Comparison of ENCODE assay signal across 9 mouse cellular contexts in the genomic region with DNA sequence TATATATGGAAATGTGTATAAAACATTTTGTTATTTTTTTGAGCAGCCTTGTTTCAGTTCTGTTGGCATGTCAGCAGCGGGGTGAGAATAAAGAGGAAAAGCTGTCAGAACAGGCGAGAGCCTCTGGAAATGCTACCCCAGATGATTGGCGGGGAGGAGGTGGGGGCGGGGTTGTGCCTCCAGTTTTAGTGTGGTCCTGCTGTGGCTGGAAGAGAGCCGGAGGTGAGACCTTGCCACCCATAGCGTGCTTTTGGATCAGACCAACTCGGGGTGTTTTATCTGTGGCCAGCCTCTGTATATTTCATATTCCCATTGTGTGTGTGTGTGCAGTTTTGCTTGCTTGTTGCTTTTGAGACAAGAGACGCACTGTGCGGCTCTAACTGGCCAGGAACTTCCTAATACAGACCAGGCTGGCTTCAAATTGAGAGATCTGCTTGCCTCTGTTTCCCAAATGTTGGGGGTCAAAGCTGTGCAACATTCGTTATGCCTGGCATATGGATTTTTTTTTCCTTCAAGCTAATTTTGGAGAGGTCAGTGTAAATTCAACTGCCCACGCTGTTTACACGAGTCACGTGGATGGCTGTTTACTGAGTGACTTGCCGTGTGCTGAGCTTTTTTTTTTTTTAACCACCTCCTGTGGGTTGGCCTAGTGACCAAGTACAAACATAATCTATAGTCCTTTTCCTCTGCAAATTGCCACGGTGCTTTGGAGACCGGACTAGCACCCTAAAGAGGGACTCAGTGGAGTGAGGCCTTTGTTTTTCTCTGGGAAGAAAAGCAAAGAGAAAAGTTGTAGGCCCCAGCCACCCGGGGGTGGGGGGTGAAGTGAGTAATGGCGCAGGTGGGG. TPM values are rescaled to one million over a fixed set of nuclear protein-coding genes. Genes with fewer than 3 reads are reported as not detected.
DNase-seq lines count a peak whose midpoint lies in the region; ATAC-seq and TF ChIP-seq lines count a peak whose summit lies in the region.
"Had no signal": no experiment of that assay in that cellular context is flagged by ENCODE, and none has a peak within 500 bp of the region (broad histone marks: within the 10 kb centered on the region; RNA-seq: fewer than 3 reads in every experiment).

No protein-coding gene starts in this region.

- H3K9ac ChIP-seq in heart, embryonic 14.5 days (ENCODE audit: low read length) = no peak overlapping the region
- no peak overlapping the region for H3K9ac ChIP-seq in intestine, postnatal 0 days (ENCODE audit: low read depth, low read length)
- no peak overlapping the region for H3K9ac ChIP-seq in midbrain, embryonic 16.5 days (ENCODE audit: low read depth, low read length)

- H3K4me3 ChIP-seq in heart, embryonic 14.5 days (ENCODE audit: control insufficient read depth in 1 of 2, insufficient read depth in 1 of 2, low read depth in 1 of 2, low read length in 2 of 2) = peak overlapping the region; percentile 4 to 89; a peak in 1 of 4 replicates
- H3K4me3 ChIP-seq in intestine, postnatal 0 days (ENCODE audit: low read depth, low read length) = no peak overlapping the region
- no peak overlapping the region for H3K4me3 ChIP-seq in midbrain, embryonic 16.5 days (ENCODE audit: low read depth, low read length)

- intact Hi-C loops in heart, postnatal 14 days (cut with DNase I) = loop anchor here (1.0 to 2.0 kb wide), 2 partner anchors 134 to 374 kb away; no protein-coding TSS in a partner anchor

- peak overlapping the region; percentile 97 for H3K4me2 ChIP-seq in heart, embryonic 14.5 days (ENCODE audit: low read length)
- H3K4me2 ChIP-seq in intestine, postnatal 0 days (replicated peaks; ENCODE audit: low read depth) = peak overlapping the region; percentile 93; the same call in 1 of the 2 replicates
- peak overlapping the region; percentile 25; the same call in 1 of the 2 replicates for H3K4me2 ChIP-seq in midbrain, embryonic 16.5 days (ENCODE audit: low read length)

- TF ChIP-seq CTCF in intestine, postnatal 0 days (IDR thresholded peaks at IDR 0.05; ENCODE audit: low read depth) = no peak

- no peak for ATAC-seq in heart, embryonic 14.5 days (ENCODE audit: insufficient number of reproducible peaks, insufficient read depth, low FRiP score, low read depth)
- no peak for ATAC-seq in intestine, postnatal 0 days
- ATAC-seq in midbrain, embryonic 16.5 days = no peak
- ATAC-seq in megakaryocyte-erythroid progenitor cell, adult 5-6 weeks (replicated peaks; ENCODE audit: low FRiP score, low TSS enrichment, poor library complexity, severe bottlenecking) = no peak
- ATAC-seq: Patski had no signal

- H3K36me3 ChIP-seq in heart, embryonic 14.5 days (ENCODE audit: control insufficient read depth, insufficient read depth, low read length) = 0 out of 2 replicates have a peak, but pooled peaks cover 3% of the 10 kb centered on the region
- H3K36me3 ChIP-seq in intestine, postnatal 0 days (ENCODE audit: control insufficient read depth, insufficient read depth) = no peaks in the 10 kb centered on the region
- H3K36me3 ChIP-seq in midbrain, embryonic 16.5 days (ENCODE audit: control insufficient read depth, insufficient read depth, low read length) = no peaks in the 10 kb centered on the region

- DNase-seq in heart, postnatal 14 days = no peak
- peak; percentile 60 for DNase-seq in embryo, embryonic 11 days
- no peak for DNase-seq in testis, postnatal 14 days (ENCODE audit: low spot score)
- no peak for DNase-seq in spleen, adult 12 weeks (ENCODE audit: low spot score)

- peaks cover 30 to 38% of the 10 kb centered on the region in 2 experiments for H3K4me1 ChIP-seq in heart, embryonic 14.5 days (ENCODE audit: control insufficient read depth in 2 of 2, insufficient read depth in 2 of 2, low read length in 2 of 2)
- H3K4me1 ChIP-seq in intestine, postnatal 0 days (replicated peaks; ENCODE audit: control insufficient read depth, insufficient read depth, low read length) = no peaks in the 10 kb centered on the region
- H3K4me1 ChIP-seq in midbrain, embryonic 16.5 days (ENCODE audit: control insufficient read depth, insufficient read depth, low read length) = peaks cover 25% of the 10 kb centered on the region

- no peak overlapping the region for H3K27ac ChIP-seq in heart, embryonic 14.5 days (replicated peaks in 1 of 2; ENCODE audit: control insufficient read depth in 1 of 2, insufficient read depth in 1 of 2, low read depth in 2 of 2, low read length in 2 of 2)
- no peak overlapping the region for H3K27ac ChIP-seq in intestine, postnatal 0 days (ENCODE audit: low read depth, low read length)
- no peak overlapping the region for H3K27ac ChIP-seq in midbrain, embryonic 16.5 days (ENCODE audit: low read length)

- 45% methylated on average over 18 of the region's 18 CpGs for WGBS in heart, embryonic 14.5 days
- 55% methylated on average over 18 of the region's 18 CpGs for WGBS in intestine, postnatal 0 days
- 35% methylated on average over 18 of the region's 18 CpGs for WGBS in midbrain, embryonic 16.5 days

- H3K27me3 ChIP-seq in heart, embryonic 14.5 days (ENCODE audit: control insufficient read depth, insufficient read depth, low read length) = no peaks in the 10 kb centered on the region
- peaks cover 19% of the 10 kb centered on the region for H3K27me3 ChIP-seq in intestine, postnatal 0 days (replicated peaks; ENCODE audit: control insufficient read depth, insufficient read depth, low read length)
- peaks cover 18% of the 10 kb centered on the region for H3K27me3 ChIP-seq in midbrain, embryonic 16.5 days (ENCODE audit: control insufficient read depth, insufficient read depth, low read depth, low read length)
- H3K27me3 ChIP-seq: Patski had no signal

- H3K9me3 ChIP-seq in heart, embryonic 14.5 days (ENCODE audit: control insufficient read depth, low read length) = no peaks in the 10 kb centered on the region
- H3K9me3 ChIP-seq in intestine, postnatal 0 days (ENCODE audit: control insufficient read depth) = no peaks in the 10 kb centered on the region
- H3K9me3 ChIP-seq in midbrain, embryonic 16.5 days (replicated peaks; ENCODE audit: control insufficient read depth, low read length, poor library complexity, severe bottlenecking) = no peaks in the 10 kb centered on the region

RNA-seq across cellular contexts. Expression of a gene that starts 3.4 kb away (rescaled TPM):
- 6.4 and 8.5 TPM in 2 replicates for polyA plus RNA-seq in heart, embryonic 14.5 days (2014; fragmentation: Nextera tagmentation; extraction: Ambion mirVana)
- 10 to 100 TPM; 31.8 to 34.0 TPM for total RNA-seq in heart, postnatal 14 days (2021)
- 5.6 and 5.9 TPM in 2 replicates for polyA plus RNA-seq in intestine, postnatal 0 days (2015; fragmentation: Nextera tagmentation; extraction: Ambion mirVana)
- 15.6 and 15.8 TPM in 2 replicates for polyA plus RNA-seq in midbrain, embryonic 16.5 days (2015; fragmentation: Nextera tagmentation; extraction: Ambion mirVana)
- 0.82 and 2.4 TPM in 2 replicates for total RNA-seq in megakaryocyte-erythroid progenitor cell, adult 5-6 weeks (2014; fragmentation: Nextera tagmentation)
- 0.75 and 2.4 TPM in 2 replicates for total RNA-seq in megakaryocyte-erythroid progenitor cell, adult 5-6 weeks (2017)

RNA-seq across cellular contexts. Expression of a gene that starts 15.5 kb away (rescaled TPM):
- 35.5 and 39.0 TPM in 2 replicates for polyA plus RNA-seq in heart, embryonic 14.5 days (2014; fragmentation: Nextera tagmentation; extraction: Ambion mirVana)
- total RNA-seq in heart, postnatal 14 days (2021) = 10 to 100 TPM; 18.0 to 18.6 TPM
- polyA plus RNA-seq in intestine, postnatal 0 days (2015; fragmentation: Nextera tagmentation; extraction: Ambion mirVana) = 23.1 and 24.5 TPM in 2 replicates
- 39.1 and 51.6 TPM in 2 replicates for polyA plus RNA-seq in midbrain, embryonic 16.5 days (2015; fragmentation: Nextera tagmentation; extraction: Ambion mirVana)
- total RNA-seq in megakaryocyte-erythroid progenitor cell, adult 5-6 weeks (2014; fragmentation: Nextera tagmentation) = 55.9 and 70.8 TPM in 2 replicates
- 85.3 and 89.6 TPM in 2 replicates for total RNA-seq in megakaryocyte-erythroid progenitor cell, adult 5-6 weeks (2017)

RNA-seq across cellular contexts. Expression of a gene that starts 52.3 kb away (rescaled TPM):
- polyA plus RNA-seq in heart, embryonic 14.5 days (2014; fragmentation: Nextera tagmentation; extraction: Ambion mirVana) = 24.2 and 24.3 TPM in 2 replicates
- 10 to 100 TPM; 12.9 to 13.9 TPM for total RNA-seq in heart, postnatal 14 days (2021)
- 2.9 and 3.1 TPM in 2 replicates for polyA plus RNA-seq in intestine, postnatal 0 days (2015; fragmentation: Nextera tagmentation; extraction: Ambion mirVana)
- polyA plus RNA-seq in midbrain, embryonic 16.5 days (2015; fragmentation: Nextera tagmentation; extraction: Ambion mirVana) = 81.1 and 84.7 TPM in 2 replicates
- 0.25 TPM in 1 of 2 replicates, not detected in the other for total RNA-seq in megakaryocyte-erythroid progenitor cell, adult 5-6 weeks (2014; fragmentation: Nextera tagmentation)
- total RNA-seq in megakaryocyte-erythroid progenitor cell, adult 5-6 weeks (2017) = 0.14 and 0.30 TPM in 2 replicates

Comparison
In these comparisons a context has a peak if more than half of its experiments do, and no peak if none do; other contexts are left out.
1. H3K4me2 ChIP-seq: peak in every context shown above with its lines; median percentile 97 in heart, embryonic 14.5 days; 93 in intestine, postnatal 0 days; 25 in midbrain, embryonic 16.5 days.
2. H3K4me3 ChIP-seq: peak in heart, embryonic 14.5 days (2 of 2); none in intestine, postnatal 0 days (single experiment) and midbrain, embryonic 16.5 days (single experiment).